Mouse (Mus musculus): ENCODE results near the gene Sla2.
A peak's percentile ranks its signal among the peaks of the same experiment; 100 is the strongest.
"Not testable (repeated sequence)": the region's sequence is repeated elsewhere in the genome, so short reads cannot be mapped to it uniquely, and the experiment has no call there.

Sla2 gene

DNA sequence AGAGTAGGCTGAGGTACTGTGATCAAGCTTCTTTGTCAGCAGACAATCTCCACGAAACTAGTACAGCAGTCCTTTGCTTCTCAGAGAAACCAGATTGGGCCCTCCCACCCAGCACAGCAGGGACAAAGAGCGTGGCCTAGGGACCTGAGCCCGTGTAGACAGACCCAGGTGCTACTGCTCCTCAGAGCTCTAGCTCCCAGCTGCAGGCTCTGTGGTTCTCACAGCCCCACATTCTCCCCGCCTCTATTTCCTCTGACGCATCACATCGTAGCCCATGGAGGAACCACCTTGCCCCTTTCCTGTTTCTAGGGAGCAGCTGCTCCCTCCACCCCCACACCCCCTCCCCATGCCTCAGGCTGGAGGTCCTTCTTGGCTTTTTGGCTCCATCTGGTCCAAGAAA lies at the start of gene Sla2:
Gene Sla2 (minus strand): TSS at position 176 of the 400 bp plus-strand sequence.
- DNase-seq = no peak

DNA sequence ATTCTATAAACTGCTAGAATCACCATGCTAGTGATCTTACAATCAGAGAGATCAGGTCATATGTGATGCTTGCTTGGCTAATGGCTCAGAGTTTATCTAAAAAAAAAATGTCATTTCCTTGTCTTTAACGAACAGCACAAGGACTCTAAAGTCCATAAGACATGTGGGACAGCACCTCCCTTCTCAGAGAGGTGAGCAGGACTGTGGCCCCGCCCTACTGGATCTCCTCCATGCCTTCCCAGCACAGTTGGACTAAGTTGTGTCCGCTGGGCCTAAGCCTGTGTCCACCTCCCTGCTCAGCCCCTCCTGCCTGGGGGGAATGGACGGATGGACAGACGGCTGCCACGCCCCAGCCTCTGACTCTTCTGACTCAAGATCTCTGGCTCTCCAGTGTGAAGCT lies 48.0 kb upstream of the Sla2 start:
- no peak for DNase-seq

DNA sequence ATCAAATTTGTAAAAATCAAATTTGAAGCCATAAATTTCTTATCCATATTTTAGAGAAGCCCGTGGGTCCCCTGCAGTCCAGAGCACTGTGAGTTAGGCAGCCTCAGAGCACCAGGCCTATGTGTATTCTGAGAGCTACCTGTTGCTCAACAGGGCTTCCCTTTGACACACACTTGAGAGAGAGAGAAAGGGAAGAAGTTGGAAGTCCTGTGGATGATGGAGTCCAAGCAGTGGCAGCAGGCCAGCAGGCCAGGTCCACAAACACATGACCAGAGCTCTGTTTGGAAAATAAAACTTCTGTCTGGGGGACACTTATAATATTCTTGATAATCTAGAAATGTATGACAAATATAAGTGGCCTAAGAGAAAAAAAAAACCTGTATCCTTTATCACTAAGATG lies 46.4 kb upstream of the Sla2 start:
- DNase-seq = no peak

DNA sequence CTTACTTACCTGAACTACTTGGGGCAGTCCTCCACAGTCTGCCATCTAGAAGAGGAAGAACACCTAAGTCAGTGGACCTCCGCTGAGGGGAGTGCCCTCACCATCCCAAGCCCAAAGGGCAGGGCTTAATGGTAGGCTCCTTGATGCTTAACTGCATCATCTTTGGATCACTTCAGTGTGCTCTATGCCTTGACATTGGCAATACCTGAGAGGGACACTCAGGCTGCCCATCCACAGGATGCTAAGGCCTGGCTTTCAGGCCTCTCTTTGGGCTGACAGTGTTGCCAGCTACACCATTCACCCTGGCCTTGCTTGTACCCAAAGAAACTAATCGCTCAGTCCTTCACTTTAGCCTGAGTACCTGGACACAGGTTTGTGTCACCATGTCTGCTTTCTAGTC lies 44.4 kb upstream of the Sla2 start:
- no peak for DNase-seq

DNA sequence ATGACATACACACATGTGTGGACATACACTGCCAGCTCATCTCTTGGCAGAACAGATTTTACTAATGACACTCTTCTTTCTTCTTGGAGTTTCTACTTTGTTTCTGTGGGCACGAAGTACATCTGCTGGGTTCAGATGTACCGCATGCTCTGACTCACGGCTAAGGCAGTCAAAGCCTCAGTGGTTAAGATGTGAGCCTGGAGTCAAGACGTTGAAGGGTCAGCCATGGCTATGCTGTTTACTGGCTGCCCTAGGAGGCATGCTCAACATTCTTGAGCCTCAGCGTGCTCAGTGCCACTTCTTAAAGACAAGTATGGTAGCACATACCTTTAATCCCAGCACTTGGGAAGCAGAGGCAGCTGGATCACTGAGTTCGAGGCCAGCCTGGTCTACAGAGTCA lies 43.6 kb upstream of the Sla2 start:
- DNase-seq = no peak

DNA sequence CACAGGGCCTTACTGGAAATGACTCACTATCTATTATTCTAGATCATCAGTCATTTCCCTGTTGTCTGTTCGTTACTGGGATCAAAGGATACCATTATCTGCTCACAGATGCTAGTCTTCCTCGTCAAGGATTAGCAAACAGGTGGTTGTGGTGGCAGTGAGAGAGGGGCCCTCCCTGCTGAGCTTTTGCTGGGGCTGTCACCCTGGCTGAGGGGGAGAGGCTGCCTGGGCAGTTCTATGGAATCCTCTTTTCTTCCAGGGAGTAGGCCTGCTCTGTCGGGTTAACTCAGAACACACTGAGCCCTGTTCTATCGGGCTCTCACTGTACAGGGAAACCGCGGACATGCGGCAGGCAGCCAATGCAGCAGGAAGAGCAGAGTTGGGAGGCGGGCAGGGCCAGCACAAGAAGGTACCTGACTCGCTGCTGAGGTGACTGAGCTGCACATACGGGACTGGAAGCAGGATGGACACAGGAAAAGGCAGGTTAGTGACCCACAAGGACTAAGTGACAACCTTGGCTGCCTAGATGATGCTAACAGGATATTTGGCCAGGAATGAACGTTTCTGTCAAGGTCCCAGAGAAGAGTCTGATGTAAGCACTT lies 42.6 kb upstream of the Sla2 start:
- no peak for DNase-seq

DNA sequence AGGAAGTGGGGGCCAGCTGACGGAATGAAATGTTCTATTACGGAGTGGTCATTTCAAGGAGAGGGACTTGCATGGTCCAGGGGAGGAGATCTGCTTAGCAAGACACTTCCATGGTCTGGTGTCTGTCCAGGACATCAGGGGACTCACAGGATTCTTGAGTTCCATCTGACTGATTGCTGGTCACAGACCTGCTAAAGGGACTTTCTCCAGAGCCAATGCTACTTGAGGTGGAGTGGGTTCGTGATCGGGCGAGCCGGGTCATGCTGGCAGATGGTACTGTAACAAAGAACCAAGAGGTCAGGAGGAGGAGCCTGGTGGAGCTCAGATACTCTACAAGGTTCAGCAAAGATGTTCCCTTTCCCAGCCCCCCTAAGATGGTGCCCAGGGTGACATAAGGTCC lies 41.6 kb upstream of the Sla2 start:
- no peak for DNase-seq

DNA sequence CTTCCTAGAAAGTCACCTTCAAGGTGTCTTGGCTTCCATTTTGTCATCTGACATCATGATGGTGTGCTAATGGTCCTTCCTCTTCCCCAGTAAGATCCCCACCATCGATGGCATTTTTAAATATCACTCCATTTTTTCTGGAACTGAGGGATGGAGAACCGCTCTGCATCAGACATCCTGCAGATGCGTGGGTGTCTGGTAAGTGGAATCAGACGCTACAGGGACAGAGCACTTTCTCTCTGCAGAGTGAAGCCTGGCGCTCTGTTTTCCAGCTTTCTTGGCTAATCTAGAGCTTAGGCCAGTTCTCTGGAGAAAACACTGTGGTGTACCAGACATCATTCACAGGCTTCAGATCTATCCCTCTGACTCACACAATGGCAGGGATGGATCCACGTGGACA lies 40.7 kb upstream of the Sla2 start:
- no peak for DNase-seq

DNA sequence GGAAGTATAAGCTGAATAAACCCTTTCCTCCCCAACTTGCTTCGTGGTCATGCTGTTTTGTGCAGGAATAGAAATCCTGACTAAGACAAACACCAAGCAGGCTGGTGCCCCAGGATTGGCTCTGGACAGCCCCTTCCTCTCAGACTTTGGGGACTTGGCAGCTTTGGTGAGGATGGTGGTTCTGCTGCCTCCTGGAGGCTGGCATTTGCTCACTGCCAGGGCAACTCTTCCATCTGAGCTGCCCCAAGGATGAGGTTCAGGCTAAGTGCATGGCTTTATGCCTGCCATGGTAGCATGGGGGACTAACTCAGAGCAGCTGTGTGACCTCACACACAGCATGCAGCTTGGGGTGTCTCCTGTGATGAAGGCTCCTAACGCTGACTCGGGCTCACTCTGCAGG lies 38.6 kb upstream of the Sla2 start:
- DNase-seq = not testable (repeated sequence)

DNA sequence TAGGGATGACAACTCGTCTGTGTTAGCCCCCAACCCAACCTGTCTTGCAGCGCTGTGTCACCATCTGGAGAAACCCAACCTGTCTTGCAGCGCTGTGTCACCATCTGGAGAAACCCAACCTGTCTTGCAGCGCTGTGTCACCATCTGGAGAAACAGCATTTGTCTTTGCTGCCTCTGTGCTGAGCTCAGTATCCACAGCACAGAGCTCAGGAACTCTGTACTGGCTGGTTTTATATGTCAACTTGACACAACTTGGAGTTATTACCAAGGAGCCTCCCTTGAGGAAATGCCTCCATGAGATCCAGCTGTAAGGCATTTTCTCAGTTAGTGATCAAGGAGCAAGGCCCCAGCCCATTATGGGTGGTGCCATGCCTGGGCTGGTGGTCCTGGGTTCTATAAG lies 38.1 kb upstream of the Sla2 start:
- not testable (repeated sequence) for DNase-seq

DNA sequence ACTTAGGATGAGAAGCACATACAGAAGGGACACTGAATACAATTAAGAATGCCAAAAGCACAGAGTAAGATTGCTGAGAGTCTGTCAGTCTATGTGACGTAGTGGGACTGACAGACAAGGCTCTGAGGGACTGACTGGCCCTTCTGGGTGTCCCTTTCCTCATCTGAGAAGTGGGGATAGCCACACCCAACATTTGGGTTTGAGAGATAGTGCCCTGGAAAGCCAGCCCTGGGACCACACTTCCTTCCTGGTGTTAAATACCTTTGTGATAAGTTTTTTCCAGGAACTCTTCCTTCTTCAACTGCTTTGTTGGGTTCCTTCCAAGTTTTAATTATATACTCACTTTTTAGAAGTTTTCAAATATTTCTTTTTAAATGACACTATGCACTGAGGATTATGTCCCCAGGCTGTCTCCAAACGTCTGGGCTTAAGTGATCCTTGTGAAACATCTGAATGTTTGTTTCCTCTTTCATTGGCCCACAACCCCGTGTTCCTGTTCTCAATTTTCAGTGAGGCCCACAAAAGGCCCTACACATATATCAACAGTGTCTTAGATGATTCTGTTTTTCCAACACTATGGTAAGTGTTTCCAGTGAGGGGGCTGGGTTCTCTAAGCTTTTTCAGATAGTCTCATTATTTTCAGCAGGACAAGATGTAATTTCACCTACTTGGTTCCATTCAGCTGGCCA lies 37.4 kb upstream of the Sla2 start:
- no peak for DNase-seq

DNA sequence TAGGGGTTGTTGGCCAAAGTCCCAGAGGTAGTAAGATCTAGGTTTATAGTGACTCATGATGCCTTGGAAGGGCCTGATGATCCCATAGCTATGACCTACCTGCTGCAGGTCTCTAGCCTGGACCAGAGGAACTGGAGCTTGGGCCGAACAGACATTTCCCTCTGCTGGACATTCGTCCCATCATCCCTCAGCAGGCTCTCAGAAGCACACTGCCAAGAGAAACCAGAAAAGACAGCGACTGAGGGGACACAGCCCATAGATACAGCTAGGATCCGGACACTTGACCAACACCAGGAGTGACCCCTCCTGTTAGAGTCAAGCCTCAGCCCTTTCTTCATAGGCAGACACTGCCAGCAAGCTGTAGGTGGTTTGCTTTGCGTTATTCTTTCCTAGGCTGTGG lies 36.1 kb upstream of the Sla2 start:
- DNase-seq = no peak

DNA sequence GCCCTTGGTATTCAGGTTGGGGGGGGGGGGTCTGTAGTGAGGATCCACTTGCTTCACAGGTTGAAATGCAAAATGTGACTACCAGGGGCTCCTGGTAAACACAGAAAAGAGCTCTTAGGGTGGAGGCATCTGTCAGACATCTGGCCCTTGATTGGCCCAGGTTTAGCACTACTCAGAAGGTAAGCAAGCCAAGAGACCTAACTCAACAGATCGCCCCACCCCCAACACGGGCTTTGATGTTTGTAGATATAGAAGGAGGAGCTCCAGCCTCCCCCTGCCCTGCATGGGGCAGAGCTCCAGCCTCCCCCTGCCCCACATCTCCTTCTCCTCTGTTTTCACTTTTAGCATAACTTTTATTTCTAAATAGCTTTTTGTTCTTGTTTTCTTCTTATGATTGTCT lies 32.8 kb upstream of the Sla2 start:
- DNase-seq = no peak

DNA sequence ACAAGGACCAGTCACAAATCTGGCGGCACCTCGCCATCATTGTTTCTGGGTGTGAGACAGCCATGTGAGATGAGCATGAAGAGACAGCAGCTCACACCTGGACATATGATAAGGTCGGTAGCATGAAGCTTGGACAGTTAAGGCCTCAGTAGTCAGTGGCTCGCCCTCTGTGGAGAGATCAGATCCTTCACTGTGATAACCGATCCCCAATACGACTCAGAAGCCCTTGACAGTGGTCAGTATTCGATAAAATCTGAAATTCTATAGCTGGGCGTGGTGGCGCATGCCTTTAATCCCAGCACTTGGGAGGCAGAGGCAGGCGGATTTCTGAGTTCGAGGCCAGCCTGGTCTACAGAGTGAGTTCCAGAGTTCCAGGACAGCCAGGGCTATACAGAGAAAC lies 32.2 kb upstream of the Sla2 start:
- DNase-seq = not testable (repeated sequence)

DNA sequence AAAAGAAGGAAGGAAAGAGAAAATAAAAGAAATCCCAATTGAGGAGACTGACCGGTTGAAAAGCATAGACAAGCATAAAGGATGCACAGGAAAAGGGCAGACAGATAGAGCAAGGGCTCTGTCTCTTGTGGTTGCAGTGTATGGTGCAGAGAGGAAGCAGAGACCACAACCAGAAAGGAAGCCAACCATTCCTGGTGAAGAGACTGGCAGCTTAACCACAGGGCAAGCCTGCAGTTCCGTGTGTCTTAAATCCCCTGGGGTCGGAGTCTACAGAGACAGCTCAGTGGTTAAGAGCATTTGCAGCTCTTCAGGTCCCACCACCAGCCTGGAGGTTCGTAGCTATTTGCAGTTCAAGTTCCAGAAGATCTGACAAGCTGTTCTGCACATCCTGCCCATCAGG lies 31.6 kb upstream of the Sla2 start:
- DNase-seq = no peak

DNA sequence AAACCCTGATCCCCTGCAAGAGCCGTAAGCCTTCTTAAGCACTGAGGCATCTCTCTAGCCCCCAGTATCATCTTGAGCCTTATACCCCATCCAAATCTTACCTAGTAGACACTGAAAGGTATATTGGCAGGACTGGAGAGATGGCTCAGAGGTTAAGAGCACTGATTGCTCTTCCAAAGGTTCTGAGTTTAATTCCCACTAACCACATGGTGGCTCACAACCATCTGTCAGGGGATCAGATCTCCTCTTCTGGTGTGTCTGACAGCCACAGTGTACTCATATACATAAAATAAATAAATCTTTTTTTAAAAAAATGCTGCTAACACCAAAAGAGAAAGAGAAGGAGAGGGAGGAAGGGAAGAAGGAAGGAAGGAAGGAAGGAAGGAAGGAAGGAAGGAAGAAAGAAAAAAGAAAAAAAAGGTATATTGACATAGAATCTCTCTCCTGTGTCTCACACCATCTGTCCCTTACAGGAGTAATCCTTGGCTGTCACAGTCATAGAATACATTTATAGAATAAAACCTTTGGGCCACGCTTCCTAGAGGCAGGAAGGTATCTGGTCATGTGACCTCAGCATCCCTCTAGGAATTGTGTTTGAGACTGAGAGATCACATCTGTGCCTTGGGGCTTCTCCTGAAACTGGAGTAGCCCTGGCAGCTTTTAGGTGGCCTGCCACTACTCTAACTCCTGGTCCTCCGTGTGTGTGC lies 29.6 kb upstream of the Sla2 start:
- no peak for DNase-seq

DNA sequence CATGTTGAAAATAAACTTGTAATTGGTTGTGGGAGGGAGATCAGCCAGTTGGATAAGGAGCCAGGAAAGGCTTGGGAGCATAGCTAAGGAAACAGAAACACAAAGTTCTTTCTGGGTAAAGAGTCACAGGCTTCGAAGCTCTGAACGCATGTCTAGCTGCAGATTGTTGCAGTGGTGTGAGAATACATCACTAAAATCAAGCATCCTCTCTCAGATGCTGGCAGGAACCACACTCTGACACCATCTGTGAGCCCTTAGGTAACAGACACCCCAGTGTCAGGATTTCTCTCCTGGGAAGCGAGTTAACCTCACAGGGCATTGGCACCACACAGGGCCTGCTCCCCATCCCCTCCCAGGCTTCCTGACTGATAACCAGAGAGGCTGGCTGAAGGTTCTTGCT lies 28.6 kb upstream of the Sla2 start:
- DNase-seq = no peak

DNA sequence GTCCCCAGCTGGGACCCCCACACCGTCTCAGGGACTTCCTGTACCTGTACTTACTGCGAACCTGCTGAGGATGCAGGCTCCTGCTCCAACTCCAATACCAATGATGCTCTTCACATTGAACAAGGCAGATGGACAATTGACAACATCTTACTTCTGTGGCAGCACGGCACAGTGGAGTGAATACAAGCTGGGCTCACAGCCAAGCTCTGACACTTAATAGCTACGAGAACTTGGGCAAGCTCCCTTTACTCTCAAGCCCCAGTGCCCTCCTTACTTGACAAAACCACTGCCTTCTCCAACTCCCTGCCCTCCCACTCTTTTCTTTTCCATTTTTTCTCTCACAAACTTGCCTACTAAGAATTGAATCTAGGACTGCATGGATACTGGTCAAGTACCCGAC lies 26.2 kb upstream of the Sla2 start:
- no peak for DNase-seq

DNA sequence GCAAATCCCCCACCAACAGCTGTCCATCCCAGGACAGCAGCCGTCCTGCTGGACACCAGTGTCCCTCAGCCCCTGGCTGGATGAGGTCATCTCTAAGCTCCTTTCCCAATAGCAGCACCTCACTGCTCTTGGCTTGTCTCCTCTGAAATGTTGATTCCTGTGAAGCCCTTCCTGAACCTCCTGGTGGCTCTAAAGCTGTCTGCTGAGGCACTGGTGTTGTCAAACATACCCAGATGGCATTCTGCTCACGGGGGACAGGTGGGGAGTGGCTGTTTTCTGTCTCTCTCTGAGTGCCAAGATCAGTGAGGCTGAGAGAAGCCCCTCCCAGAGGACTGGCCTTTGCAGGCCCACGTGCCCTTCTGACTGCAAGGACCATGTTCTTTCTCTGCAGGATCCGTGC lies 18.9 kb upstream of the Sla2 start:
- DNase-seq = not testable (repeated sequence)

DNA sequence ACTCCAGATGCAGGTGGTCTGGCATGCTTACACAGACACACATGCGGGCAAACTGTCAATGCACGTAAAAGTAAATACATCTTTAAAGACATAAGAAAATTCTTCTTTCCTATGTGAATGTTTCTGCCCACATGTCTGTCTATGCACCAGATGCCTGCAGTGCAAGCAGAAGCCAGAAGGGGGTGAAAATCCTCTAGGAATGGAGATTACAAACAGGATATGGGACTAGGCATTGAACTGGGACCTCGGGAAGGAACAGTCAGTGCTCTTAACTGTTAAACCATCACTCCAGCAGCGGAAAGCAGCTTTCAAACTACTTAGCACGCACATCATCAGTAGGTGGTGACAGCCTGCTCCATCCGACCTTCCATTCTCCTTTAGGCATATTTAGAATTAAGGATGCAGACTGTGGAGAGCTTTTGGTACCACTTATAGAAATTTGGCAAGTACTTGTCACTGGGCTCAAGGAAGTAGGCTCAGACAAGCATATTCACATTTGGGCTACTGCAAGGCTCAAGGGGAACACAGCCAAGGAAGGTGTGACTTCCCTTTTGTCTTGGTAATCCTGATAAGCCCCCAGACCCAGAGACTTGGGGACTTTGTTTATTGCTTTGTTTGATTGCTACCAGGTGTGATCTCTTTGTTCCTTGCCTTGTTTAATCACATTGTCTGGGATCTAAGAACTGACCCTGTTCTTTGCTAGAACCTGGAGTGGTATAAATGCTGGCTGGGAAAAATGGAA lies 18.2 kb upstream of the Sla2 start:
- DNase-seq = peak; percentile 85

DNA sequence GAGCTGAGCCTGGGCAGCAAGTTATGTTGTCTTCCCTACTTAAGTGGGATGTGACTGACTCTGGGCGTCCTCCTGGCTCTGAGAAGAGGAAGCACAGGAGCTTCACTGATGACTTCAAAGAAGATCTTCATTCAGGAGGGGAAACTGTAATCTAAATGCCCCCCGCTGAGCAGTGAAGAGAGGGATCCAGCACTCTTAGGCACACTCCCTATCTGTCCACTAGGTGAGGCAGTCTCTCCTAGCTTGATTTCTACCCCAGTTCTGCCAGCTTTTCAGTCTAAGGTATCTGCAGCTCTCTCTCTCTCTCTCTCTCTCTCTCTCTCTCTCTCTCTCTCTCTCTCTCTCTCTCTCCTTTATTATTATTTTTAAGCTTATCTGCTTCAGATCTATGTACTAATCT lies 16.4 kb upstream of the Sla2 start:
- no peak for DNase-seq

DNA sequence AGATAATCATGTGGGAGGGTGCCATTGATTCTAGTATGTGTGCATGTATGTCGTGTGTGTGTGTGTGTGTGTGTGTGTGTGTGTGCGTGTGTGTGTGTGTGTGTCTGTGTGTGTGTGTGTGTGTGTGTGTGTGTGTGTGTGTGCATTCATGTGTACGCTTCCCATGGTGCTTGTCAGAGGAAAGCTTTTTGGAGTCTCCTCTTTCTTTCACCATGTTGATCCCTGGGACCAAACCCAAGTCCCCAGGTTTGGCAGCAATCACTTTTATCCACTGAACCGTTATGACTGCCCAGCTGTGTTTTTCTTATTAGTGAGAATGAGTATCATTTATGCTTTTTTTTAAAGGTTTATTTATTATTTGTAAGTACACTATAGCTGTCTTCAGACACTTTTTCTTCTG lies 15.4 kb upstream of the Sla2 start:
- not testable (repeated sequence) for DNase-seq

DNA sequence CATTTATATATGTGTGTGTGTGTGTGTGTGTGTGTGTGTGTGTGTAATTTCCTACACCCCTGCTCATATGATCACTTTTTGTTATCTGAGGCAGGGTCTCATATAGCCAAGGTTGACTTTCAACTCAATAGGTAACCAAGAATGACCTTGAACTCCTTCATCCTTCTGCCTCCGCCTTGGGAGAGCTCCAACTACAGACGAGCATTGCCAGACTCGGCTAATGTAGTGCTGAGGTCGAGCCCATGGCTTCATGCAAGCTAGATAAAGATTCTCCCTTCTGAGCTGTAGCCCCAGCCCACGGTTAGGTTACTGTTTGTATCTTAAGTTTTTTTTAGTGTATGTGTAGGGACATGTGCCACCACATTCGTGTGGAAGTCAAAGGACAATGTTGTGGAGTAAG lies 14.9 kb upstream of the Sla2 start:
- DNase-seq = no peak

DNA sequence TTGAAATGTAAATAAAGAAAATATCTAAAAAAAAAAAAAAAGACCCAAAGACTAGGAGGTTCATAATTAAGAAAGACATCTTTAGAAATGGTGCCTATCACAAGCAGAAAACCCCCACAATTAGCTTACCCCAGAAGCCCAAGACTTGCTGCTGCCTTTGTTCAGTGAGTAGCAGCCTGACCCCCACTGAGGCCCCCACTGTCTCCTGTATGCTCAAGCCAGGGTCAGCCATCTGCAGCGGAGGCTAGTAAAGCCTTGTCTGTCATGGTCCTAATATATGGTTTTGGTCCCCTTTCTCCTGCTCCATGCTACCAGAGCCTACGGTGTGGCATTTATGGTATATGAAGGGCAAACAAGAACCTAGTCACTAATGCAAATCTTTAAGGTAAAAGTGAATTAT lies 14.4 kb upstream of the Sla2 start:
- DNase-seq = no peak

All from kidney, postnatal 10 days (tissue).